Mouse (Mus musculus) liver, postnatal 0 days (tissue): ENCODE data around the gene Vwa2. TPM values are rescaled to one million over a fixed set of nuclear protein-coding genes. Genes with fewer than 3 reads are reported as not detected.

ENCODE experiments used
- ATAC-seq: fragments of 200-750 bp; cut with Nextera tagmentation; 2 replicates; pipeline ENCODE4 v1.8.0; 2017; ENCODE audit warnings: mild to moderate bottlenecking, moderate library complexity
- DNase-seq: peaks from one replicate; pipeline ENCODE4 v3.0.0-alpha.2; 2016
- H3K27ac ChIP-seq: fragments of 300-500 bp; sonication (generic); 2 replicates; pipeline ENCODE4 v1.5.1; 2014; ENCODE audit warnings: antibody characterized with exemption, moderate library complexity, mild to moderate bottlenecking, low read depth
- H3K27me3 ChIP-seq: fragments of 300-500 bp; sonication (generic); 2 replicates; pipeline ENCODE4 v1.6.1; 2014; ENCODE audit warnings: low read length, control low read depth, mixed read lengths; ENCODE audit not compliant: insufficient read depth
- H3K36me3 ChIP-seq: fragments of 300-500 bp; sonication (generic); replicated peaks from 2 replicates; pipeline ENCODE4 v1.6.1; 2014; ENCODE audit warnings: mild to moderate bottlenecking, control low read depth, low read length, moderate library complexity, mixed read lengths; ENCODE audit not compliant: insufficient read depth
- H3K4me1 ChIP-seq: fragments of 300-500 bp; sonication (generic); 2 replicates; pipeline ENCODE4 v1.6.1; 2014; ENCODE audit warnings: antibody characterized with exemption, mild to moderate bottlenecking, control low read depth; ENCODE audit not compliant: insufficient read depth
- H3K4me2 ChIP-seq: fragments of 300-500 bp; sonication (generic); 2 replicates; pipeline ENCODE4 v1.6.1; 2014; ENCODE audit warnings: low read depth, mild to moderate bottlenecking, low read length, moderate library complexity, mixed read lengths
- H3K4me3 ChIP-seq: fragments of 300-500 bp; sonication (generic); 2 replicates; pipeline ENCODE4 v1.5.1; 2014; ENCODE audit warnings: low read depth, low read length
- H3K9ac ChIP-seq: fragments of 300-500 bp; sonication (generic); replicated peaks from 2 replicates; pipeline ENCODE4 v1.6.1; 2014; ENCODE audit warnings: mild to moderate bottlenecking, moderate library complexity
- H3K9me3 ChIP-seq: fragments of 300-500 bp; sonication (generic); 2 replicates; pipeline ENCODE4 v1.6.1; 2016; ENCODE audit warnings: mild to moderate bottlenecking, control low read depth, low read length, mixed read lengths
- CTCF ChIP-seq: sonication (generic); IDR thresholded peaks from 2 replicates; pipeline ENCODE4 v1.5.1; 2016; ENCODE audit warnings: antibody characterized with exemption, low read depth
- EP300 ChIP-seq: IDR thresholded peaks from 2 replicates; pipeline ENCODE4 v1.6.1; 2016; ENCODE audit warnings: antibody characterized with exemption, low read depth, mild to moderate bottlenecking
- WGBS: fragments of 180-500 bp; shearing (Covaris S2); extraction: QIAGEN DNeasy Blood & Tissue Kit; methylation state at CpG from one replicate; pipeline ENCODE4 v1.1.7; 2014; ENCODE audit not compliant: insufficient replicate concordance; 5-methylcytosine and 5-hydroxymethylcytosine counted together
- polyA plus RNA-seq: library from polyadenylated mRNA; unstranded; fragments of >200 nt; fragmentation: Nextera tagmentation; extraction: Ambion mirVana; gene quantifications from 2 replicates; pipeline ENCODE4 v1.2.1, GENCODE M21; 2015

Vwa2 gene
- polyA plus RNA-seq, 1 experiment from 2014 or later, result not detected

- Histone ChIP-seq H3K9ac (no peak overlapping the region), H3K9me3 (no peaks in the 10 kb centered on the region), H3K27ac (no peak overlapping the region), H3K4me1 (no peaks in the 10 kb centered on the region), H3K4me2 (no peak overlapping the region), H3K4me3 (no peak overlapping the region), H3K27me3 (no peaks in the 10 kb centered on the region), H3K36me3 (no peaks in the 10 kb centered on the region)
- TF ChIP-seq EP300 (no peak), CTCF (no peak)
- no peak for ATAC-seq
- 73% methylated on average over 8 of the region's 8 CpGs for WGBS
- DNase-seq, result no peak
Measured at GRCm38 (mm10) chr19:56949868-56950267, 75.8 kb downstream of the Vwa2 start.

- no peak overlapping the region for H3K4me3 ChIP-seq
- H3K4me1 ChIP-seq, result no peaks in the 10 kb centered on the region
- H3K9ac ChIP-seq, result no peak overlapping the region
- no peak for TF ChIP-seq EP300
- no peak for TF ChIP-seq CTCF
- H3K36me3 ChIP-seq, result no peaks in the 10 kb centered on the region
- H3K4me2 ChIP-seq, result no peak overlapping the region
- no peaks in the 10 kb centered on the region for H3K9me3 ChIP-seq
- ATAC-seq (no peak), DNase-seq (no peak)
- no peak overlapping the region for H3K27ac ChIP-seq
- 86% methylated on average over 7 of the region's 7 CpGs for WGBS
- H3K27me3 ChIP-seq, result no peaks in the 10 kb centered on the region
Measured at GRCm38 (mm10) chr19:56950818-56951217, 76.8 kb downstream of the Vwa2 start.

GRCm38 (mm10) chr19:56953856-56954255 is 79.8 kb downstream of the Vwa2 start:
- Histone ChIP-seq H3K9ac (no peak overlapping the region), H3K27ac (no peak overlapping the region), H3K4me3 (no peak overlapping the region), H3K4me1 (no peaks in the 10 kb centered on the region), H3K4me2 (no peak overlapping the region), H3K27me3 (no peaks in the 10 kb centered on the region), H3K36me3 (no peaks in the 10 kb centered on the region), H3K9me3 (no peaks in the 10 kb centered on the region)
- ATAC-seq, result no peak
- TF ChIP-seq EP300 (no peak), CTCF (no peak)
- WGBS, result 61% methylated on average over 4 of the region's 4 CpGs
- no peak for DNase-seq

GRCm38 (mm10) chr19:56954857-56955256 is 80.8 kb downstream of the Vwa2 start:
- Histone ChIP-seq H3K9me3 (no peaks in the 10 kb centered on the region), H3K27me3 (no peaks in the 10 kb centered on the region), H3K27ac (no peak overlapping the region), H3K9ac (no peak overlapping the region), H3K4me1 (no peaks in the 10 kb centered on the region), H3K4me2 (no peak overlapping the region), H3K4me3 (no peak overlapping the region), H3K36me3 (no peaks in the 10 kb centered on the region)
- TF ChIP-seq CTCF (no peak), EP300 (no peak)
- 75% methylated on average over 13 of the region's 13 CpGs for WGBS
- ATAC-seq, result no peak
- no peak for DNase-seq

GRCm38 (mm10) chr19:56955568-56956513 is 81.8 kb downstream of the Vwa2 start:
- Histone ChIP-seq H3K27ac (no peak overlapping the region), H3K9me3 (no peaks in the 10 kb centered on the region), H3K9ac (no peak overlapping the region), H3K4me3 (no peak overlapping the region), H3K36me3 (no peaks in the 10 kb centered on the region), H3K27me3 (no peaks in the 10 kb centered on the region), H3K4me2 (no peak overlapping the region), H3K4me1 (no peaks in the 10 kb centered on the region)
- DNase-seq, result no peak
- no peak for ATAC-seq
- WGBS, result 76% methylated on average over 20 of the region's 20 CpGs
- no peak for TF ChIP-seq EP300
- no peak for TF ChIP-seq CTCF

- no peak overlapping the region for H3K4me2 ChIP-seq
- H3K9me3 ChIP-seq, result no peaks in the 10 kb centered on the region
- 67% methylated on average over 4 of the region's 4 CpGs for WGBS
- TF ChIP-seq CTCF, result no peak
- no peak overlapping the region for H3K27ac ChIP-seq
- no peaks in the 10 kb centered on the region for H3K36me3 ChIP-seq
- H3K27me3 ChIP-seq, result no peaks in the 10 kb centered on the region
- H3K9ac ChIP-seq, result no peak overlapping the region
- no peaks in the 10 kb centered on the region for H3K4me1 ChIP-seq
- ATAC-seq (no peak), DNase-seq (no peak)
- no peak overlapping the region for H3K4me3 ChIP-seq
Measured at GRCm38 (mm10) chr19:56958011-56958410, 84.0 kb downstream of the Vwa2 start.
